Mouse (Mus musculus): Measurements from ENCODE around the gene Mcm10.

DNA sequence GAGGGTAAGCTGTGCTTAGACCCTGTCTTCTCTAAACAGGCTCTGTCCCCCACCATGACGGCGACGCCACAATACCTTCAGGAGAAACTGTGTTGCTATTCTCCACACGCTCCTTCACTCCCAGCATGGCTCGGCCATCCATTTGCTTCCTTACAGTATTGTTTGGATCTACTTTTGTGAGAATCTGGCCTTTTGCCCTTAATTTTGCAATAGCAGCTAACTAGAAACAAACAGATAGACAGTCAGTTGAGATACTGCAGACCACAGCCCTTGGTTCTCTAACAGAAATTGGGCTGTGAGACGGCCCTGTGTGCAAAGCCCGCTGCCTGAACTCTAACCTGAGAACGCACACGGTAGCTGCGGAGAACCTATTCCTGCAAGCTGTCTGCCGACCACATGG, 16.9 kb downstream of the Mcm10 start:
- TF ChIP-seq CTCF (IDR thresholded peaks at IDR 0.05; ENCODE audit: insufficient read depth, low read depth, low read length) (no peak), POLR2A (IDR thresholded peaks at IDR 0.05; ENCODE audit: insufficient read depth, low read depth, low read length) (no peak)
